Mouse (Mus musculus) liver, embryonic 12.5 days (tissue): ENCODE results near the gene Nlrp6. TPM values are rescaled to one million over a fixed set of nuclear protein-coding genes. Genes with fewer than 3 reads are reported as not detected.
"Not testable (repeated sequence)": the region's sequence is repeated elsewhere in the genome, so short reads cannot be mapped to it uniquely, and the experiment has no call there.

Source experiments
- ATAC-seq: fragments of 200-750 bp; cut with Nextera tagmentation; 2 replicates; pipeline ENCODE4 v1.8.0; 2017; ENCODE audit warnings: moderate number of reproducible peaks, mild to moderate bottlenecking, moderate library complexity
- H3K27ac ChIP-seq: fragments of 300-500 bp; sonication (generic); 2 replicates; pipeline ENCODE4 v1.5.1; 2016; ENCODE audit warnings: mild to moderate bottlenecking
- H3K27me3 ChIP-seq: fragments of 300-500 bp; sonication (generic); replicated peaks from 2 replicates; pipeline ENCODE4 v1.6.1; 2016; ENCODE audit warnings: mild to moderate bottlenecking, moderate library complexity
- H3K36me3 ChIP-seq: fragments of 300-500 bp; sonication (generic); 2 replicates; pipeline ENCODE4 v1.6.1; 2016; ENCODE audit warnings: mild to moderate bottlenecking, moderate library complexity
- H3K4me1 ChIP-seq: fragments of 300-500 bp; sonication (generic); 2 replicates; pipeline ENCODE4 v1.6.1; 2016
- H3K4me2 ChIP-seq: fragments of 300-500 bp; sonication (generic); 2 replicates; pipeline ENCODE4 v1.6.1; 2016; ENCODE audit warnings: mild to moderate bottlenecking, moderate library complexity
- H3K4me3 ChIP-seq: fragments of 300-500 bp; sonication (generic); 2 replicates; pipeline ENCODE4 v1.5.1; 2016; ENCODE audit warnings: mild to moderate bottlenecking, moderate library complexity
- H3K9ac ChIP-seq: fragments of 300-500 bp; sonication (generic); 2 replicates; pipeline ENCODE4 v1.6.1; 2016; ENCODE audit warnings: mild to moderate bottlenecking, moderate library complexity
- H3K9me3 ChIP-seq: fragments of 300-500 bp; sonication (generic); replicated peaks from 2 replicates; pipeline ENCODE4 v1.6.1; 2016; ENCODE audit warnings: mild to moderate bottlenecking, moderate library complexity
- WGBS: fragments of 180-500 bp; shearing (Covaris S2); methylation state at CpG from one replicate; pipeline ENCODE4 v1.1.7; 2016; ENCODE audit not compliant: insufficient replicate concordance; 5-methylcytosine and 5-hydroxymethylcytosine counted together
- polyA plus RNA-seq: library from polyadenylated mRNA; unstranded; fragments of >200 nt; fragmentation: Nextera tagmentation; extraction: Ambion mirVana; gene quantifications from 2 replicates; pipeline ENCODE4 v1.2.1, GENCODE M21; 2016

Gene Nlrp6
- polyA plus RNA-seq, 1 experiment from 2014 or later, result 1.4 TPM

DNA sequence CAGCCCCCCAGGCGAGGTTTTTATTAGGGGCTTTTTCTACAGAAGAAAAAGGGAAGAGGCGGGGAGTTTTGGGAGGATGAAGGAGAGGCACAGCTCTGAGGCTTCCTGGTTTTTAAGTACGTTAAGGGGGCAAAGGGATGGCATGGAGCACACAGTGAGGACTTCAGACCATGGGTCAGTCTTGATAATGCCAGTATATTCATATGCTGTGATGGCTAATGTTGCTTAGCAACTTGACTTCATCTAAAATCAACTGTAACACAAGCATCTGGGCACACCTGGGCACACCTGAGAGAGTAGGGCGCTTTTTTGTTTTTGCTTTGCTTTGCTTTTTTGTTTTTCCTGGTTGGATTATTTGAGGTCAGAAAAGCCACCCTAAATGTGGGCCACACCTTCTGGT, 46.2 kb downstream of the Nlrp6 start, which contains the start of gene Ifitm1:
TSS of gene Ifitm1 (plus strand) at position 301 of the 400 bp plus-strand sequence.
- Histone ChIP-seq H3K27ac (no peak within 1 kb of the TSS), H3K27me3 (no peaks in the 10 kb centered on the region), H3K36me3 (no peaks in the 10 kb centered on the region), H3K9ac (no peak within 1 kb of the TSS), H3K4me3 (no peak within 1 kb of the TSS), H3K9me3 (no peaks in the 10 kb centered on the region), H3K4me1 (peaks cover 39% of the 10 kb centered on the region), H3K4me2 (no peak within 1 kb of the TSS)
- 66% methylated on average over 4 of the region's 4 CpGs for WGBS
- no peak for ATAC-seq

DNA sequence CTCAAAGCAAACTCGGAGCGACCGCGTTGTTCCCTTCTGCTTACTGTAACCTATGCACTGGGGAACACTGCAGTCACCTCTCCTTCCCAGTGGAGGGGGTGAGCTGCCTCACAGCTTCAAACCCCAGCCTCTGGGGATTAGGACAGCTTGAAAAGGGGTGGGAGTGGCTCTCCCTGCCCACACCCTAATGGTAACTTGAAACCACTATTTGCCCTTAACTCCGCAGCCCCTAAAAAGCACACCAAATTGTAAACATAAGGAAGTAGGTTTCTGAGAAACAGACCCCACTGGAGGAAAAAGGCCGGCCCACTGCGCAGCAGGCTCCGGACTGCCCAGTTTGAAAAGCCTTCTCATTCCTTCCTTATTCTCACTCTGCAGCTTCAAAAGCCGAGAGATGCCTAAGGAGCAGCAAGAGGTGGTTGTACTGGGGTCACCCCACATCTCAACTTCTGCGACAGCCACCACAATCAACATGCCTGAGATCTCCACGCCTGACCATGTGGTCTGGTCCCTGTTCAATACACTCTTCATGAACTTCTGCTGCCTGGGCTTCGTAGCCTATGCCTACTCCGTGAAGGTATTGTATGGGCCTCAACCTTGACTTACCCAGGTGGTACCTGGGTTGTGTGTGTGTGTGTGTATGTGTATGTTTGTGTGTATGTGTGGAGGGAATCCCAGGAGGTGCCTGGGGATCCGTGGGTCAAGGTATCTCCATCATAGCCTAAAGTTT, 47.3 kb downstream of the Nlrp6 start:
- no peak overlapping the region for H3K4me3 ChIP-seq

DNA sequence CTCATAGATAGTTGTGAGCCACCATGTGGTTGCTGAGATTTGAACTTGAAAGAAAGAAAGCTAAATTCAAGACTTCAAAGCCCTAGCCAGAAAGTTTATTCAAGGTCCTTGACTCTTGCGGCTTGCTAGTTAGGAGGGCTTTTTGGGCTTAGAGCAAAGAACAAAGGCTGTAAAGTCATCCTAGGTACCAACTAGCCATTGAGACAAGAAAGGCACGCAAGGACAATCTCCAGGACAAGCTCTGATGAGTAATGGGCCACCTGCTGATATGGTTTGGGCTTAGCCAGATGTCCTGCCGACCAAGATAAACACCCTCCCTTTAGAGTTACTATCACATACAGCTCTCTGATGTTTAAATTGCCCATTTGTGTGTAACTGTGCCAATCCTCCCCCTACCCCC, 48.0 kb downstream of the Nlrp6 start:
- H3K9me3 ChIP-seq, H3K27me3 ChIP-seq, H3K27ac ChIP-seq, H3K4me3 ChIP-seq, H3K9ac ChIP-seq, H3K36me3 ChIP-seq, H3K4me2 ChIP-seq, ATAC-seq: not testable (repeated sequence)
- 19% methylated on average over 3 of the region's 3 CpGs for WGBS
- peaks cover 39% of the 10 kb centered on the region for H3K4me1 ChIP-seq

More for the DNA sequence above, 47.3 kb downstream of the Nlrp6 start:
- 0 out of 2 replicates have a peak, but pooled peaks have one; percentile 11 for ATAC-seq
- Histone ChIP-seq H3K9ac (no peak overlapping the region), H3K27ac (no peak overlapping the region), H3K4me1 (peaks cover 39% of the 10 kb centered on the region), H3K4me2 (no peak overlapping the region), H3K27me3 (no peaks in the 10 kb centered on the region), H3K9me3 (no peaks in the 10 kb centered on the region), H3K36me3 (no peaks in the 10 kb centered on the region)
- 14% methylated on average over 14 of the region's 14 CpGs for WGBS

DNA sequence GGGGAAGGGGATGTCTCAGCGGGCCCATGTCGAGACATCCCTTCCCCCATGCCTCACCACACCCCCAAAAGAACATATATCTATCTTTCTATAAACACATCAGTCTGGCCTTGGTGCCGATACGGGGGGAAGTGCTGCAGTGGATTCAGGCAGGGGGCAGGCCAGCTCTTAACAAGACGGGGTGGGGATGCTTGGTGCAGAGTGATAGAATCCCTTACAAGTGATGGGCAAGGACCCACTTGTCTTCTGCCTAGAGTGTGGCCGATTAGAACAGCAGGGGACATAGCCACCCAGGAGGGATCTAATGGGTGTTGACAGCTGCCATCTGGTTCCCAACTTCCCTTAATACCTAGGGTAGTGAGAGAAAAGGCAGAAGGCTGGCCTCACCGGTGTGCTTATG, 50.2 kb downstream of the Nlrp6 start:
- H3K9ac ChIP-seq, result no peak overlapping the region
- no peak overlapping the region for H3K4me2 ChIP-seq
- no peak overlapping the region for H3K4me3 ChIP-seq
- 0 out of 2 replicates have a peak, but pooled peaks cover 10% of the 10 kb centered on the region for H3K27me3 ChIP-seq
- H3K36me3 ChIP-seq, result no peaks in the 10 kb centered on the region
- H3K9me3 ChIP-seq, result no peaks in the 10 kb centered on the region
- no peak for ATAC-seq
- 30% methylated on average over 7 of the region's 7 CpGs for WGBS
- H3K27ac ChIP-seq, result 0 out of 2 replicates have a peak overlapping the region, but pooled peaks have one; percentile 6
- H3K4me1 ChIP-seq, result peaks cover 49% of the 10 kb centered on the region

DNA sequence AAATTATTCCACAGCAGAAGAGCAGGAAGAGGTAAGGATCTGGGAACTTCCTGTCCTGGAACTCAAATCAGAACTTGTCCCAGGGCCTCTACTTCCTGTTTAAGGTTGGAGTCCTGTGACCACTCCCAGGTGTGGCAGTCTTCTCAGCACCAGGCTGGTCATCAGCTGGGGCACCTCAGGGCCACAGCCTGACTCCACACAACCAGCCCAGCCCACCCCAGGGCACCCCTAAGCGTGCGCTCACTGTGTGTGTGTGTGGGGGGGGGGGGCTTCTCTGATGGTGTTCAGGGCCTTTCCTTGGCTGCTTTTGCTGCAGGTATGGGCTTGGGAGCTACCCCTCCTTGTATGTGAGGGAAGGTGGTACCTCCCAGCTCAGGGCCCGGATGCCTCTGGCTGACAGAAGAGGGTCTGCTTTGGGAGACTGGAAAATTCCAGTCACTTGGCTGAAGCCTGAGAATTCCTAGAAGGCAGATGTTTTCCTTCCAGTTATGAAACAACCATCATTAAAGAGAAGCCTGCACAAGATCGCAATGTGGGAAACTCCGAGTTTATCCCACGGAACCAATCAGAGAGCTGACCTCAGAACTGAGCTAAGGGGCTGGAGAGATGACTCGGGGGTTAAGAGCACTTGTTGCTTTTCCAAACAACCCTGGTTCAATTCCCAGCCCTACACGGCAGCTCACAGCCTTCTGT, 50.9 kb downstream of the Nlrp6 start:
- no peak for ATAC-seq
- 72% methylated on average over 8 of the region's 8 CpGs for WGBS

DNA sequence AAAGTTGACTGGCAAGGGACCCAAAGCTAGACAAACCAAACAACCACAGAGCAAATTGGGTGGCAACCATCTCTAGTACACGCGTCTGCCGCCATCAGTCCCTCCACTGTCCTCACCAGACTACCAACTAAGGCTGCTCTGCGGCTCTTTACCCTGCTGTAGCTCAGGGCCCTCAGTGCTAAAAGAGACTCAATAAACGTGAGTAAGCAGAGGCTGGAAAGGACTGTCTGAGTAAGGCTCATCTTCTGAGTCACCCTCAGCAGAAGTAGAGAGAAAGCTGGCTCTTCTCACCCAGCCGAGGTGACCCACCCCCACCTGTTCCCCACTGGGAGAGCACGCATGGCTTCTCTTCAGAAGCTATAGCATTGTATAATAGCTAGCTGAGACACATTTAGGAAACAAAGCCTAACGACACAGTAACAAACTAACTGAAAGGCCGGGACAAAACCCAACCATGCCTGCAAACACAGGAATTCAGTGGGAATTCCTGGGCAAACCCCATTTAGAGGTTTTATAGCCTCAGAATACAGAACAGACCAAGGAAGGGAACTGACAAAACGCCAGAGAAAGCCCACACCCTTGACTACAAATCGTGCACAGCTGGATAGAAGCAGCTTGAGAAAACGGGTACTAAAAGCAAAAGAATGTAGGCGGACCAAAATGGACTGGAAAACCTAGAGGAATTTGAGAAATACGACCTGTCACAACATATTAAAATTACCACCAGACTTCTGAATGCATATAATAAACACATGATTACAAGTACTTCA, 52.9 kb downstream of the Nlrp6 start:
- no peaks in the 10 kb centered on the region for H3K36me3 ChIP-seq
- ATAC-seq, result no peak
- no peak overlapping the region for H3K4me3 ChIP-seq
- H3K27ac ChIP-seq, result no peak overlapping the region
- WGBS, result 47% methylated on average over 14 of the region's 14 CpGs
- H3K9ac ChIP-seq, result no peak overlapping the region
- H3K4me2 ChIP-seq, result no peak overlapping the region
- H3K4me1 ChIP-seq, result peaks cover 41% of the 10 kb centered on the region
- H3K9me3 ChIP-seq, result no peaks in the 10 kb centered on the region
- H3K27me3 ChIP-seq, result 0 out of 2 replicates have a peak, but pooled peaks cover 10% of the 10 kb centered on the region

More for the DNA sequence above, 50.9 kb downstream of the Nlrp6 start:
- no peaks in the 10 kb centered on the region for H3K36me3 ChIP-seq
- H3K4me1 ChIP-seq, result peaks cover 49% of the 10 kb centered on the region
- H3K27me3 ChIP-seq, result 0 out of 2 replicates have a peak, but pooled peaks cover 10% of the 10 kb centered on the region
- H3K27ac ChIP-seq, result peak overlapping the region; percentile 6; the same call in 1 of the 2 replicates
- no peak overlapping the region for H3K9ac ChIP-seq
- H3K9me3 ChIP-seq, result no peaks in the 10 kb centered on the region
- no peak overlapping the region for H3K4me3 ChIP-seq
- H3K4me2 ChIP-seq, result no peak overlapping the region

DNA sequence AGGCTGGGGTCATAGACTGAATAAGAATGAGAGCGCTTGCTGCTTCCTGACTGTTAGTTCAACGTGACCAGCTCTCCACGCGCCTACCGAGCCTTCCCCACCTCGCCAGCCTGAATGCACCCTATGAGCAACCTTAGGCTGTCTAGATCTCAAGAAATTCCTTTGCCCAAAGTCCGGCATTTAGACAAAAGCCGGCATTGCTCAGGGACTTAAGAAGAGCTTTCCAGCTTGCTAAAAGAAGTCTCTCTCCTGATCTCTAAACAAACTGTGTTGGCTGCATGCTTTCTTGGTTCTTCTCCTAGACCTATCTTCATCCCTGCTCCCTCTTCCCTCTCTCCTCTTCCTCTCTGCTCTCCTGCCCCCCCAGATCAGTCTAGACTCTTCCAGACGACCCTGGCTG, 54.2 kb downstream of the Nlrp6 start:
- H3K27ac ChIP-seq, result no peak overlapping the region
- no peak overlapping the region for H3K9ac ChIP-seq
- no peak overlapping the region for H3K4me3 ChIP-seq
- H3K27me3 ChIP-seq, result 0 out of 2 replicates have a peak, but pooled peaks cover 10% of the 10 kb centered on the region
- no peaks in the 10 kb centered on the region for H3K9me3 ChIP-seq
- 26% methylated on average over 9 of the region's 9 CpGs for WGBS
- ATAC-seq, result no peak
- H3K36me3 ChIP-seq, result no peaks in the 10 kb centered on the region
- peaks cover 27% of the 10 kb centered on the region for H3K4me1 ChIP-seq
- no peak overlapping the region for H3K4me2 ChIP-seq

DNA sequence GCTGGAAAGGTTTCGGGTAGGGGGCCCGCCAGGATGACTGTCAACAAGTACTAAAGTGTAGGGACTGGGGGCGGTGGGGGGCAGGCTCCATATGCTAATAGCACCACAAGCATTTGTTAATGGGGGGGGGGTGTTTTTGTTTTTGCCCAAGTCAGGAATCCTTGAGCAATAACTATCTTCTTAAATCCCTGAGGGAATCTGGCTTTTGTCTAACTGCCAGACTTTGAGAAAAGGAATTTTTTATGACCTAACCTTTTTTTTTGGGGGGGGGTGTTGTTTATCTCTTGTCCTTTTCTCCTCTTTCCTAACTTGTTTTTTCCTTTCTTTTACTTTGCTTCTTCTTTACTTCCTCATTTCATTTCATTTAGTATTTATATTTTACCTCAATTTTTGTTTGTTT, 54.8 kb downstream of the Nlrp6 start:
- Histone ChIP-seq H3K4me2 (no peak overlapping the region), H3K36me3 (no peaks in the 10 kb centered on the region), H3K9ac (no peak overlapping the region), H3K4me1 (peaks cover 22% of the 10 kb centered on the region), H3K4me3 (no peak overlapping the region), H3K27me3 (0 out of 2 replicates have a peak, but pooled peaks cover 10% of the 10 kb centered on the region), H3K9me3 (no peaks in the 10 kb centered on the region), H3K27ac (no peak overlapping the region)
- 53% methylated on average over 3 of the region's 3 CpGs for WGBS
- ATAC-seq, result no peak

DNA sequence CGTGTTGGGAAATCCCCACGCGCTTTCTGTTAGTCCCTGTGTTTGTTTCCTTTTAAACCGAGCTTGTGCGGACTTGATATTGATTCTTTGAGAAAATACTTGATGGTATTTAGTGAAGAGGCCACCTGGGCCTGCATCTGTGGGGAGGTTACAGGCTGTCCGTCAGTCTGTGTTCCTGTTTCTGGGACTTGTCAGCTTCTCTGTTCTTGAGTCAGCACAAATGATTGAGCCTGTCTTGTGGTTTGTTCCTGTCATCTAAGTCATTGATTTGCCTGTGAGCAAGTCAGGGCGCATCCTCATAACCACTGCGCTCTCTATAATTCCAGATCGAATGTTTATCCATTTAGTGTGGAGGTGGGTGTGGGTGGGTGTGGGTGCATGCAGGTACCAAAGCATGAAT, 56.0 kb downstream of the Nlrp6 start:
- not testable (repeated sequence) for H3K4me2 ChIP-seq, ATAC-seq, H3K36me3 ChIP-seq, H3K4me3 ChIP-seq, H3K27ac ChIP-seq, H3K9me3 ChIP-seq, H3K9ac ChIP-seq
- 58% methylated on average over 9 of the region's 9 CpGs for WGBS
- Histone ChIP-seq H3K27me3 (0 out of 2 replicates have a peak, but pooled peaks cover 10% of the 10 kb centered on the region), H3K4me1 (peaks cover 14% of the 10 kb centered on the region)
